Mouse (Mus musculus) olfactory bulb, adult 2 months (tissue): ENCODE measurements around the gene Zkscan3. TPM values are rescaled to one million over a fixed set of nuclear protein-coding genes. Genes with fewer than 3 reads are reported as not detected.
A peak's percentile ranks its signal among the peaks of the same experiment; 100 is the strongest.

Experiments
- H3K27ac ChIP-seq: fragments of 200-500 bp; 2 replicates; pipeline ENCODE4 v1.5.1; 2012; ENCODE audit warnings: low read depth, low read length; ENCODE audit not compliant: insufficient read depth
- H3K4me1 ChIP-seq: fragments of 200-500 bp; 2 replicates; pipeline ENCODE4 v1.6.1; 2012; ENCODE audit warnings: low read length; ENCODE audit not compliant: control insufficient read depth, insufficient read depth
- H3K4me3 ChIP-seq: fragments of 200-500 bp; 2 replicates; pipeline ENCODE4 v1.5.1; 2012; ENCODE audit warnings: mild to moderate bottlenecking, low read depth, low read length, moderate library complexity; ENCODE audit not compliant: insufficient read depth
- CTCF ChIP-seq: fragments of 200-500 bp; IDR thresholded peaks from 2 replicates; pipeline ENCODE4 v1.5.1; 2012; ENCODE audit warnings: low read depth, mild to moderate bottlenecking, low read length, moderate library complexity; ENCODE audit not compliant: insufficient read depth
- POLR2A ChIP-seq: fragments of 200-500 bp; IDR thresholded peaks from 2 replicates; pipeline ENCODE4 v1.6.1; 2012; ENCODE audit warnings: mild to moderate bottlenecking, low read depth, low read length, moderate library complexity; ENCODE audit not compliant: insufficient read depth
- WGBS: fragments of 180-500 bp; shearing (Covaris S2); methylation state at CpG from one replicate; pipeline ENCODE4 v1.1.7; 2018; 5-methylcytosine and 5-hydroxymethylcytosine counted together
- polyA plus RNA-seq: library from polyadenylated mRNA; stranded (reverse); fragments of >200 nt; gene quantifications from 2 replicates; pipeline ENCODE4 v1.2.4, GENCODE M21; 2012; ENCODE audit warnings: low replicate concordance; ENCODE audit not compliant: missing spikeins, insufficient read depth, insufficient read length

The Zkscan3 gene
- polyA plus RNA-seq, 1 experiment: not detected

GRCm38 (mm10) chr13:21366635-21367034 lies 35.9 kb downstream of the Zkscan3 start:
- TF ChIP-seq POLR2A: no peak
- TF ChIP-seq CTCF: no peak
- no peak overlapping the region for H3K4me3 ChIP-seq
- peaks cover 4% of the 10 kb centered on the region for H3K4me1 ChIP-seq
- H3K27ac ChIP-seq: no peak overlapping the region
- 79% methylated on average over 6 of the region's 6 CpGs for WGBS

DNA sequence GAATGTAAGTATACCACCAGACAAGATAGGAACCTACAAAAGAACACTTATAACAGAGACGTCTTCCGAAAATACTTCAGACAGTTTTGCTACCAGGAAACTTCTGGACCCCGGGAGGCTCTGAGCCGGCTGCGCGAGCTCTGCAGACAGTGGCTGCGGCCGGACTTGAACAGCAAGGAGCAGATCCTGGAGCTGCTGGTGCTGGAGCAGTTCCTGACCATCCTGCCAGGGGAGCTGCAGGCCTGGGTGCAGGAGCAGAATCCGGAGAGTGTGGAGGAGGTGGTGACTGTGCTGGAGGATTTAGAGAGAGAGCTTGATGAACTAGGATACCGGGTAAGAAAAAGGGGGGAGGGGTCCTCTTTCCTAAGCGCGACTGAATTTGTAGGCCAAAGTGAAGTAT lies 38.8 kb downstream of the Zkscan3 start:
- Histone ChIP-seq H3K27ac (no peak overlapping the region), H3K4me3 (peak overlapping the region; percentile 2; the same call in 1 of the 2 replicates), H3K4me1 (peaks cover 4% of the 10 kb centered on the region)
- WGBS: 63% methylated on average over 12 of the region's 12 CpGs
- TF ChIP-seq CTCF (no peak), POLR2A (no peak)

DNA sequence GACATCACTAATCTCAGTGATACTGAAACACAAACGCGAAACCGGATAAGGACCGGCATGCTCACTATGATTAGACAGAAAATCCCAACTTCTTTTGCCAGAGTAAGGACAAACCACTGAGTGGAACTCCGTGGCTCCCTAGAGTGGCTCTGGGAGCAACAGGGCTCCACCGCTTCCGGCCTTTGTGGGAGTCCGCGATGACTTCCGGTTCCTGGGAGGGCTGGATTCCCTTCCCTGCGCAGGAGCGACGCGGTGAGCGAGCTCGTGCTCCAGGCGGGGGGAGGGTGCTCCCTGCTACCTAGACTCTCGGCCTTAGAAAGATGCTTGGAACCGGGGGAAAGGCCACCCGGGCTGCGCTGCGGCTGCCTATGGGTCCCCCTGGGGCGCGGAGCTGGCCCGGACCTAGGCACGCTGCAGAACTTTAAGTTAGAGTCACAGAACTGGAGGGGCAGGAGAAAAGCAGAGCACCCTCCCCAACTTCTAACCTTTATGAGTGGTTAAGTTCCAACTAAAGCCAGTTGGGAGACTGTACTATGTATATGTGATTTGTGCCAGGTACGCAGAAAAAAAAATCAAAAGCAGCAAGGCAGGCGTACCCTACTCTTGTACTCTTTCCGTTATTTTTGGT lies 39.8 kb downstream of the Zkscan3 start, which contains the start of gene Zscan12:
Zscan12 (plus strand) TSS at position 200 of the 628 bp plus-strand sequence.
- WGBS: under 1% methylated on average over 29 of the region's 29 CpGs
- H3K4me3 ChIP-seq: peak within 1 kb of the TSS; percentile 98
- TF ChIP-seq POLR2A (peak; percentile 84), CTCF (no peak)
- peaks cover 4% of the 10 kb centered on the region for H3K4me1 ChIP-seq
- H3K27ac ChIP-seq: 0 out of 2 replicates have a peak within 1 kb of the TSS, but pooled peaks have one; percentile 60

GRCm38 (mm10) chr13:21350593-21350992 lies 52.0 kb downstream of the Zkscan3 start:
- H3K27ac ChIP-seq: no peak overlapping the region
- TF ChIP-seq CTCF (no peak), POLR2A (no peak)

DNA sequence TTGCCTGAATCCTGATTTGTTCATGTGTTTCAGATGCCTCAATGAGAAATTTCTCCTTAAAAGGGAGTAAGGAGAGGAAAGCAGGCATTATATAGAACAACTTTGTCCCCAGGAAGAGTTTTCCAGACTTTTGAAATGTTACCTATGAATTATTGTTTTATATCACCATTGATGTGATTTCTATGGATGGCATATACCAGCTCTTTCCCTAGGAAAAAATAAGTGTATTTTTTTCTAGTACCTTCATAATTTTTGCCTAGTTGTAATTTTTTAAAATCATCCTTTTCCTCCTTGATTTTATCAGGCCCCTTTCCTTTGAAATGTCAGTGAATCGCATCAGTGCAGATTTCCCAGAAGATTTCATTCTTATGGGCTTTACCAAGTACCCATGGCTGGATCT lies 55.9 kb downstream of the Zkscan3 start, which contains the start of gene Olfr1367:
Olfr1367 (plus strand) TSS at position 301 of the 400 bp plus-strand sequence.
- H3K4me3 ChIP-seq: no peak within 1 kb of the TSS
- no peak within 1 kb of the TSS for H3K27ac ChIP-seq
- no peaks in the 10 kb centered on the region for H3K4me1 ChIP-seq
- 85% methylated on average over 1 of the region's 1 CpGs for WGBS
- TF ChIP-seq POLR2A (no peak), CTCF (no peak)

More at GRCm38 (mm10) chr13:21350593-21350992, 52.0 kb downstream of the Zkscan3 start:
- Histone ChIP-seq H3K4me1 (no peaks in the 10 kb centered on the region), H3K4me3 (no peak overlapping the region)

Other genes starting within 250 kb of the Zkscan3 start
- gene Trim27, start 223.3 kb downstream of the Zkscan3 start, polyA plus RNA-seq: not detected in 2 replicates
- gene Gpx5, start 110.0 kb downstream of the Zkscan3 start, polyA plus RNA-seq: not detected in 2 replicates
- not detected in 2 replicates for gene Gpx6, start 90.6 kb downstream of the Zkscan3 start, polyA plus RNA-seq
- not detected in 2 replicates for gene Olfr1367, start 55.8 kb downstream of the Zkscan3 start, polyA plus RNA-seq
- gene Zscan12, start 39.9 kb downstream of the Zkscan3 start, polyA plus RNA-seq: not detected in 2 replicates
- not detected in 2 replicates for gene Pgbd1, start 38.3 kb upstream of the Zkscan3 start, polyA plus RNA-seq
- not detected in 2 replicates for gene Zscan26, start 51.0 kb upstream of the Zkscan3 start, polyA plus RNA-seq
- not detected in 2 replicates for gene Nkapl, start 65.8 kb upstream of the Zkscan3 start, polyA plus RNA-seq
- gene Zkscan4, start 76.2 kb upstream of the Zkscan3 start, polyA plus RNA-seq: not detected in 2 replicates
- gene Gm10065, start 76.7 kb upstream of the Zkscan3 start, polyA plus RNA-seq: not detected in 2 replicates
- gene AK157302, start 92.5 kb upstream of the Zkscan3 start, polyA plus RNA-seq: not detected in 2 replicates
- not detected in 2 replicates for gene Gm11273, start 98.7 kb upstream of the Zkscan3 start, polyA plus RNA-seq
- not detected in 2 replicates for gene Zkscan8, start 128.4 kb upstream of the Zkscan3 start, polyA plus RNA-seq
- not detected in 2 replicates for gene Olfr1366, start 140.1 kb upstream of the Zkscan3 start, polyA plus RNA-seq
- gene Olfr1535, start 157.1 kb upstream of the Zkscan3 start, polyA plus RNA-seq: not detected in 2 replicates
- not detected in 2 replicates for gene Olfr1364, start 179.0 kb upstream of the Zkscan3 start, polyA plus RNA-seq
- gene Olfr1362, start 211.3 kb upstream of the Zkscan3 start, polyA plus RNA-seq: not detected in 2 replicates
- gene Olfr11, start 239.8 kb upstream of the Zkscan3 start, polyA plus RNA-seq: not detected in 2 replicates